Mouse (Mus musculus) frontal cortex, postnatal 25 days (tissue): ENCODE data around the gene Cebpe.
A peak's percentile ranks its signal among the peaks of the same experiment; 100 is the strongest.

Experiments
- DNase-seq, 2 experiments: peaks; one replicate each; pipeline ENCODE4 v3.0.0; 2022; ENCODE audit warnings: low spot score in 2 of 2

Gene Cebpe

DNA sequence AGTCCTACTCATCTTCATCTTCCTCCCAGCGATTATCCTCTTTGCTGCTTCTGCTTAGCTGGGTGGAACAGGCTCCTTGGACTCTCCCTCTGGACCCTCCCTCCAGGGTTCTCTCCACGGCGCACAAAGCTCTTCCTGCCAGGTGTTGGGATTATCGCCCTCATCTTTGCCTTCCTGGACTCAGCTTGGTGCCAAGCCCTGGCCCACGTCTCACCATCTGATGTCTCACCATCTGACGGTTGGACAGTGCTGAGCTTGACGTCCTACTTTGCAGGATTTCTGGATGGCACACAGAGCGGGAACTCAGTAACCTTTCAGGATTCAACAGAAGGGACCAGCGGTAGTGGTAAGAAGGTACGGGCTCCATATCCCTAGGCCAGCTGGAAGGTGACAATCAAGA lies 9.7 kb upstream of the Cebpe start:
- DNase-seq: no peak

DNA sequence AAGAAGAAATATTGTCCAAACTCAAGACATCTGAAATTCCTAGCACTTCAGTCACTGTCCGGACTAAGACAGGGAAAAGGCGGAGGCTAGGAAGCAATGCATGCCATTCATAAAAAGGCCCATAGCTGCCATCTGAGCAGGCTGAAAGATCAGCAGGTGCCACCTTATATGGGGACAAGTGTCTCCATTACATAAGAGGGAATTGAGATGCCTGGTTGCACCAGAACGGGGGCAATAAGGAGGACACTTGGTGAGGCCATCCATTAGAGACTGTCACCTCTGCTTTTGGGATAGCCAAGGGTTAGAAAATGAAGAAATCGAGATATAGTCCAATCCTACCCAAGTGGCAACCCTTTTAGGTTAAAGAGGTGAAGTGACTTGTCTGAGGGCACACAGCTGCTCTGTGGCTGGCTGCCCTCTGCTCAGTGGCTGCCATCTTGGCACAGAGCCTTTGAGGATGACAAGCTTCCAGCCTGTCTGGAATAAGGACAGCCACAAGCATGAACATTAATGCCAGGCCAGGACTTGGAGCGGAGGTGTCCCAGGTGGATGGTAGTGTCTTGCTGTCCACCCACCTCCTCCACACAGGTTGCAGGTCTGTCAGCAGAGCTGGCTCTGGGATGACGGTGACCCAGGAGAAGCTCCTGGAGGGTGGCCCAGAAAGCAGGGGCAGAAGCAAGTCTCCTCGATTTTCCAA lies 8.8 kb upstream of the Cebpe start:
- no peak for DNase-seq

DNA sequence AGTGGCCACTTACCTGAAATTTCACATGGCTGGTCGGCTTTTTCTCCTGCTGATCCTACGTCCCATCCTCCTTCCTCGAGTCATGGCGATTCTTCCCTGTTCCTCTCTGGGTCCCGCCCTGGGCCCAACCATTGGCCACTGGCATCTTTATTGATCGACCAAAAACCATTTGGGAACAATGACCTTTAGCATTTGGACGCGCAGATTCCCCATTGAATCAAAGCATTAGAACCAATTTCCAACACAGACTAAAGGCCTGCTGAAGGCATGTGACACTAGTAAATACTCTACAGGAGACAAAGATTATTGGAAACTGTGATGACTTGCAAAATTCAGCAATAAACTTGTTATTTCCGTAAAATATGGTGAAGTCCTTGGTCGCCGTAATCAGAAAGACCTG lies 8.1 kb upstream of the Cebpe start:
- DNase-seq: no peak

DNA sequence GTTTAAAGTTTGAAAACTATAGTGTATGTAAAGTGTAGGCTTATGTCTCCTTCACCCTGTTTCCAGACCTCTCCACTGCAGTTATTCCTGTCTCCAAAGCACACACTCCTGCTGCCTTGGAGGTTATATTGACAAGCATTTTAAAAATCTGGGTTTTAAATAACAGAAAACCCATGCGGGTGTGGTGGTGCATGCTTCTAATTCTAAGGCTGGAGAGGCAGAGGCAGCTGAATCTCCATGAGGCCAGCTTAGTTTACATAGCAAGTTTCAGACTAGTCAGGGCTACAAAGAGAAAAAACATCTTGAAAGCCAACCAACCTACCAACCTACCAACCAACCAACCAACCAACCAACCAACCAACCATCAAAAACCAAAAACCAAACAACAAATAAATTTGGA lies 3.4 kb upstream of the Cebpe start:
- DNase-seq: no peak

DNA sequence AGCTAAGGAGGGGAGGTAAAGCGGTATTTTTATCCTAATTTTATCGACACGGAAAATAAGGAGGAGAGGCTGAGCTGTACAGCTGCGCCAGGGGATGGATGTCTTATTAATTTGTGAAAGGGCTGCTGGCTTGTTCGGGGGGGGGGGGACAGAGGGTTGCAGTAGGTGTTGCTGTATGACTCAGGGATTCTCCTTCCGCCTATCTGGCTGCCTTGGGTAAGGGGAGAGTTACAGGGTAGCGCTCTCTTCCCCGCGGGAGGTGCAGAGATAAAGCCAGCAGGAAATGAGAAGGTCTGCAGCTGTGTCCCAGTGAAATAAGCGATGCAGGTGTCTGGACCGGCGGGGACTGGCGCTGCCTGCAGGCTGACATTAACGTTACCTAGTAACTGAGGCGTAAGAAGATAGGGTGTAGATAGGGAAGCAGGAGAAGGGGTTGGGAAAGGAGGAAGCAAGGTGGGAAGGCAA lies 2.7 kb upstream of the Cebpe start:
- DNase-seq: no peak

DNA sequence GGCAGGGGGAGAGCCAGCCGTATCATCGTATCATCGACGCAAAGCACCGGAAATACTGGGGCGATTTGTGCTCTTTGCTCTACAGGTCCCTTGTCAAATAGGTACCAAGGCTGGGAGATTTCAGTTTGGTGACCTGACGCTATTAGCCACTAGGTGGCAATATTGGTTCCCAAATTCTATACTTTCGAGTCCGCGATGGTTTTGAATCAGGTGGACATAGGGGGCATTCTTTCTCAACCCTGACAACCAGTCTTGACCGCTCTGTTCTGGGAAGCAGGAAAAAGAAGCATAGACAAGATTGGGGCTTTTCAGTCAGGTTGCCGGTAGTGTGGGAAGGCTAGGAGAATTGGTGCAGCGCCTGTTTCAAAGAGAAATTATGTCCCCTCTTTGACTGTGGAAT lies 2.1 kb upstream of the Cebpe start:
- DNase-seq: peak; percentile 65 to 70

DNA sequence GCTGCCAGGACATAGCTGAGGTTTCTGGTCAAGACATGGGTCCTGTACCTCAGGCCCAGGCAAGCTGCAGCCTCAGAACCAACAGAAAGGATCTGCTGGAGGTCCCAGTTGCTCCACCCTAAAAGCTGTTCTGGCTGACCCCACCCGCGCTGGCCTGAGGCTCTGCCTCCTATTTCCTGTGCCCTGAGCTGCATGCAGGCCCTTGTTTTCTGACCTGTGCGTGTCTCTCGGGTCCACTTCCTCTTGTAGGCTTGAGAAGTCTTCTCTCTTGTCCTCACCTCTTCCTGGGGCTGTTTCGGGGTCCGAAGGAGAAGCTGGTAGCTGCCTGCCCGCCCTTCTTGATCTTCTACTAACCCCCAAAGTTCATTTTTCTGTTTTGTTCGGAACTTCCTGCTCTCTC lies 887 bp upstream of the Cebpe start:
- DNase-seq: no peak

DNA sequence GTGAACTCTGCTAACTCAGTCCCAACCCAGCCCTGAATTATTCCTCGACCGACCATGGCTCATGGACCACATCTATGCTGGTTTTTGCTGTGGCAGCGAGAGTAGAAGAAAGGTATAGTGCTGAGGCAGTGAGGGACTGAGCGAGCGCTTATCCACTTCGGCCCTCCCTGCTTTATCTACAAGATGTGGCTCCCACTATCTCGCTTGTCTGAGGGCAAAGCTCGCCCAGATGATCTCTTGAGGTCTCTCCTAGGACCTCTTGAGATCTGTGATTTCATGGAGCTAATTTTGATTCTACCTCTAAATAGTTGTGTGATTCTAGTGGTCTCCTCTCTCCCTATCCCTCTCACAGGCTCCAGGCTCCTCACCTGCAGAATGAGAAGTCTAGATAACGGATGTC lies 2.9 kb downstream of the Cebpe start:
- DNase-seq: no peak

DNA sequence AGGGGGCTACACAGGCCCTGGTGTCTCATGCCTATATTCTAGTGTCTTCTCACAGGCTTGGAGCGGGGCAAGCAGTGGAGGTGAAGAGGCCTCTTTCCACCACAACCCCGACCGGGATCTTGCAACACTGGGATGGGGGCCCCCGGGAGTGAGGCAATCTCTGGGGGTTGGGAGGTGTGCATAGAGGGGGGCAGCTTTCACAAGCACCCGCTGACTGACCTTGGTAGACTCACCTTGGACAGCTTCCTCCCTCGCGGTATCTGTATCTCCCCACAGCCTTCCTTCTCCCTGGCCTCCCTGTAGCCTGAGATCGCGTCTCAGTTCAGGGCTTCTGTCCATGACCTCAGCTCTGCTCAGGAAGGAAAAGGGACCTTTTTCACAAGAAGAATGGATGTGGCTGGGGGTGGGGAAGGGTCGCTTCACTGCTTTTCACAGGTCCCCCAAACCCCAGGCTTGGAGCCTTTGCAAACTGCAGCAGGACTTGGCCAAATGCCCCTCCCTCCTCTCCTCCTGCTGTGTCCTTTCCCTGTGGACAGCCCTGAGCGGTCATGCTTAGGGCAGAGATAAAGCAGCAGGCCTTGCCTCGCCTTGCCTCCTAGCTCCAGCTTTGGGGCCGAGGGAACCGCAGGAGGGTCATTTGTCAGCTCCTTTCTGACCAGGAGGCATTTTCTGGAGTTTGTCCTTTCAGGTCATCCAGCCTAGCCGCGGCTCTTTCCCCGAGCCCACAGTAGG lies 5.2 kb downstream of the Cebpe start:
- no peak for DNase-seq

DNA sequence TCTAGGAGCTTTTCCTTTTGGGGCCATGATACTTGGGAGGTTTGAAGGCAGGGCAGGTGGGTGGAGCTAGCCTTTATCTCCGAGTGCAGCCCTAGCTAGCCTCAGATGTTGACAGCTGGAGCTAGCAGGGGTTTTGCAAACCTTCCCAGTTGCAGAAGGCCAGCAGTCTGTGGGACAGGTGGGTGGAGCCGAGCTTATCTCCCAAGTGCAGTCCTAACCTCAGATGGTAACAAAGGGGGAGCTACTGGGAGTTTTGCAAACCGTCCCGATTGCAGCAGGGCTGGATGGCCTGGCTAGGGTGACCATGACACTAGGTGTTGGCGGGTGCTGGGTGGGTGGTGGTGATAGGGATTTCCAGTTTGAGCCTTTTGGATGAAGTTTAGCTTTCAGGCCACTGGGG lies 6.1 kb downstream of the Cebpe start:
- DNase-seq: no peak

DNA sequence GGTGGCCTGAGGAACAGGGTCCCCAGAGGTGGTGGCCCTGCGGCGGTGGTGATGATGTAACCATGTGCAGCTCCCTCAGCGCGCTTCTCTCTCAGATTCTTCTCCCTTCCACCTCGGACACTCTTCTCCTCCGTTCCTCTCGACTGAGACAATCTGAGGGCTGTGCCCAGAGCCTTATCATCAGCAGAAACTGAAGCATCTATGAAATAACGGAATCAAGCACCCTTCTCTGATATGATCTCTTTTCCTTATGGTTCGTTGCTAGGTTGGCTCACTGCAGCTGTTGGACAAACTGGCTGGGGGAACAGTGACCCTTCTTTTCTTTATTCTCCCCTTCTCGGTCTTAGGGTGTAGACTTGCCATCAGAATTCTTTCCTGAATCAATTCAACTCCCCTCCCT lies 8.8 kb downstream of the Cebpe start:
- no peak for DNase-seq

DNA sequence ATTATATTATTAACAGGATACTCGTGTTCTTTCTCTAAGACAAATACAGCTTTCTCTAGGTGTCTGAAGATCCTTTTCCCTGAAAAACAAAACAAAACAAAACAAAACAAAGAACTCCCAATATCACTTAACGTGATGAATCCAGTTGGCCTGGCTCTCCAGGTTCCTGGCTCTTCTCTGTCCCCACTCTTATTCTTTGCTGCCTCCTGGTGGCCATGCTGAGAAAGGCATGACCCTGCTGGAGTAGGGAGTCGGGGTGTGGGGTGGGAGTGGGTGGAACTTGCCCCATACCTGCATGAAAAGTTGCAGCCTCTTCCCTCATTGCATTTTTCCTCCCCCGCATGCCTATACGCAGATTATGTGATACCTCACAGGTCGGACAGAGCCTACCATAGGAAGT lies 10.7 kb downstream of the Cebpe start:
- peak; percentile 37 to 48 for DNase-seq

DNA sequence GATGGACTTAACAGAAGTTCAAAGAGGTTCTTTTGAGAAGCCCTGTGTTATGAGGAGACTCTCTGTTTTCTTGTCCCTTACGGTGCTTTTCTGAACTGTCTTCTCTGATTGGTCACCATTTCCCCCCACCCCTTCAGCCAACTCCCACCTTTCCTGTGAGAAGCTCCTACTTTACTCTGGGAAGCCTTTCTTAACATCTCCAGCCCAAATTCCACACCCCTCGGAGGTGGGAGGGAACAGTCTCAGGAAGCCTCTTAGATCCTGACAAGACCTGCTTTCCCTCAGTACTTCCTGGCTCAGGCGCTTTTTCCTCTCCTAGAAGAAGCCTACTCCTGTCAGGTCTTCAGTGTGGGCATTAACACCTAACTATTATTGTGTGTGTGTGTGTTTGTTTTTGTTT lies 12.4 kb downstream of the Cebpe start:
- no peak for DNase-seq

DNA sequence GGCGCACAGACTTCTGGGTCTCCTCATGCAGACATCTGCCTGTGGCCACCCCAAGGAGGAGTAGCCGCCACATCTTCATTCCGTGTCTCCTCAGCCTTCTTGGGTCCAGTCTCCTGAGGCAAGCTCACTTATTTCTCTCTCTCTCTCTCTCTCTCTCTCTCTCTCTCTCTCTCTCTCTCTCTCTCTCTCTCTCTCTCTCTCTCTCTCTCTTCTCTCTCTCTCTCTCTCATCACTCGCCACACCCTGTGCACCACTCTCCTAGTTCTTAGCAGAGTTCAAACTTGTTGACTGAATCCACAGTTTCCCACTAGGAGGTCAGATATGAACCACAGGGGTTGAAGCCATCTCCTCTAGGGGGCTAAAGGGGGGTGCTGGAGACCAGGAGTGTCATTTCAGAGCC lies 13.2 kb downstream of the Cebpe start, which contains the start of gene Gm29776:
Gene Gm29776 (minus strand): TSS at position 101 of the 400 bp plus-strand sequence.
- DNase-seq: no peak

DNA sequence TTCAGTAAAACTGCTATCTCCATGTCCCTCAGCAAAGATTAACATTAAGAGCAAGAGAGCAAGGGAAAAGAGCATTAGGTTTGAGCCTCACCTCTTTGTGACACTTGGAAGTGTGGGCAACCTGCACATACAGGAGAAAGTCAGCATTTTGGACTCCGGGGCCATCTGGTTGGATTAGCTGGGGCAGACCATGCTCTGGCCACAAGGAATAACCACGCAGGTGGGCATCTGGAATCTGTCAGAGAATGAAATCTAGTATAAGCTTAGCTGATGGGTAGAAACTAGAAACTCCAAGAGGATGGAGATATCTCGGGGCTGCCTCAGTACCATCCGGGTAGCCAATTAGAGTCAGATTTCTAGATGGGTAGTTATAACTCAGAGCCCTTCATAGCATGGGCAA lies 15.2 kb downstream of the Cebpe start:
- DNase-seq: no peak

DNA sequence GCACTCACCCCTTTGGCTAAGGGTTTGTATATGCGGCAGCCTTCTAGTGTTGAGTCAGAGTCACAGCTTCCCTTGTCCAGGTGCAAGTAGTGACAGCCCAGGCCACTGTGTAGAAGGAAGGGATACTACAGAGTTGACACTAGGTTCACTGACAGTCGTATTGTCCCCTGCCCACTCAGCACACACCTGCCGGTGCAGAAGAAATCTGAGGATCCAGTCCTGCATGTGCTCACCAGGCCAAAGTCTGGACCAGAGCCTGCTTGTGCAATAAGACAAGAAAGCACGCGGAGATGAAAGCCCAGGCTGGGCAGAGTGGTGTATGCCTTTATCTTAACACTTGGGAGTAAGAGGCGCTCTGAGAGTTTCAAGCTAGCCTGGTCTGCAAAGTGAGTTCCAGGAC lies 16.9 kb downstream of the Cebpe start:
- DNase-seq: no peak

DNA sequence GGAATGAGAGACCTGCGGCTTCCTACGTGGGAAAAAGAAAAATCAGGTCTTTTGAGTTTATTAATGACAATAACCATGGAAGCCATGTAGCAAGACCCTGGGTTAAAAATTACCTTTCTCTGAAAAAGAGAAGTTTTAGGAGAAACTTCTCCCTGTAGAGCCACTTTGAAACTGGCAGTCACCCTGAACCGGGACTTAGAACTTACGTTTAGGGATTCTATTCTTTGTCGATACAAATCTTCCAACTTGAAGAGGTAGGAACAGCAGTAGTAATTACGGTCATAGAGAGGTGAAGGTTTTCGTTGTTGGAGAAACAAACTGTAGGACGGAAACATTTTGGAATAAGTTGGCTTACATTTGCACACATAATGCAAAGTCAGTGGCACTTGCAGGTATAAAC lies 24.7 kb downstream of the Cebpe start:
- DNase-seq: no peak

DNA sequence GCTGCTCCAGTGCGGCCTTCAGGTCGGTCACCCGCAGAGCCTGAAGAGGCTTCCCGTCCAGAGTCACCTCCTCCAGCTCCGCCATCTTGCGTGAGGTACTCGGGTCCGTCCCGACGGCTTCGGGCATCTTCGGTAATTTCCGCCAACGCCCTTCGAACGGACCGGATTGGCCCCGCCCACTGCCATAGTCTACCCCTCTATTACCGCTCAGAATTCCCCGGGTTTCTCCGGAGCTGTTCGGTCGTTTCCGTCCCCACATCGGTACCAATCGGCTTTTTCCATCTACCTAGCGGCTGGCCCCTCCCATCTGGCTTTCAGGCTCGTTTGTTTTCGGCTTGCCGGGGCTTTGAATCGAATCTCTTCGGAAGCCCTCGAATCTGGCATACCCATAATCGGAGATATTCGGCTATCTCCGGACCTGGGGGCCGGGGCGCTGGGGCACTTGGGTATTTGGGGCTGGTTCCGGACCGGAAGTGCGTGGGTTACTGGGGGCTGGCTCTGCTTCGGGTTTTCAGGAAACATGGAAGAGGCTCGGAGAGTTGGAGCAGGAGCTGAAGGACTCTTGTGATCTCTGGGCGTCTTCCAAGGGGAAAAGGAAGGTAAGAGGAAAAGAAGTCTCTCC lies 25.3 kb downstream of the Cebpe start, which contains the start of gene Acin1:
Gene Acin1 (minus strand): TSS at position 410 of the 622 bp plus-strand sequence.
- DNase-seq: peak; percentile 100

DNA sequence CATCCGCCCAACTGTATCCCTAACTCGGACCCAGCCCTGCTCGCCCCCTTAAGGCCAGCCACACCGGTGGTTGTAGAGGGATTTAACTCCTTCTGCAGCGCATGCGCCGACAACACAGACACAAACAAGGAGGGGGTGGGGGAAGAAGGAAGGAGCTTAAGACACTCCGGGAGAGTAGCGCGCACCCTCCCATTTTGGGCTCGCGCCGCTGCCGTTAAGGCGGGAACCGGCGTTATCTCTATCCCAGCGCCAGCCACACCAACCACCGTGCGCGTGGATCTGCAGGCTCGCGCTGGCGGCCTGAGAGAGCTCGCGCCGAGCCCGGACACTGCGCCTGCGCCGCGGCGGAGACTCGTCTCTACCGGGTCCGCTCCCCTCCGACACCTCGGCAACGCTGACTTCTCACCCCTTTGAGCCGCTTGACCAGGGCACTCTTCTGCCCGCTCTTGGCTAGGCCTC lies 25.9 kb downstream of the Cebpe start, which contains the start of gene 1700123O20Rik:
Gene 1700123O20Rik (plus strand): TSS at position 154 of the 459 bp plus-strand sequence.
- DNase-seq: no peak

DNA sequence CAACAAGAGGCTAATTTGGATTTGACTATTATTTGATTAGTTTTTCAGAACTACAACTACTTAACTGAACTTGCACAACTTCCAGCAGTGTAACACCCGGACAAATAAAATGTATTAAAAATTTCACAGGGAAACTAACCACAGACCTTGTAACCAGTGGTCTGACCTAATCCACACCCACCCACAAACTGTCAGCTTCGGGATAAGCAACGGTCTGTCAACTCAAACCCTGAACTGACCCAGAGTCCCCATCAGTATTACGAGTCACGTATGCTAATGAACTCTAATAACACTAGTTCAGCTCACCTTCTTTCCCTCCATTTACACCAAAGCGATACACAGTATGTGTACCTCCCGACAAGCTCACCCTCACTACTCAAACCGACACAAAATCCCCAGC lies 26.5 kb downstream of the Cebpe start:
- no peak for DNase-seq

DNA sequence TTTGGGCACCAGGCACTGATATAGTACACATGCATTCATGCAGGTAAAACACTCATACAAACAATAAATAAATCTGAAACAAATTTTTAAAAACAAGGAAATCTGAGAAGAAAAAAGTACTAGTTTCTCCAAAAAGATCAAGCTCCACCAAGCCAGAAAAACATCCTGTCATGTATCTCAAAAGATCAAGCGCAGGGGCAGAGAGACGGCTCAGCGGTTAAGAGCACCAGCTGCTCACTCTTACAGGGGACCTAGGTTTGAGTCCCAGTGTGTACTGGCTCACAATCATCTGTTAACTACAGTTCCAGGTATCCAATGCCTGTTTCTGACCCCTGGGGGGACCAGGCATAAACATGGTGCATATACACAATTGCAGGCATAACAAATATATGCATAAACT lies 29.6 kb downstream of the Cebpe start:
- DNase-seq: no peak

DNA sequence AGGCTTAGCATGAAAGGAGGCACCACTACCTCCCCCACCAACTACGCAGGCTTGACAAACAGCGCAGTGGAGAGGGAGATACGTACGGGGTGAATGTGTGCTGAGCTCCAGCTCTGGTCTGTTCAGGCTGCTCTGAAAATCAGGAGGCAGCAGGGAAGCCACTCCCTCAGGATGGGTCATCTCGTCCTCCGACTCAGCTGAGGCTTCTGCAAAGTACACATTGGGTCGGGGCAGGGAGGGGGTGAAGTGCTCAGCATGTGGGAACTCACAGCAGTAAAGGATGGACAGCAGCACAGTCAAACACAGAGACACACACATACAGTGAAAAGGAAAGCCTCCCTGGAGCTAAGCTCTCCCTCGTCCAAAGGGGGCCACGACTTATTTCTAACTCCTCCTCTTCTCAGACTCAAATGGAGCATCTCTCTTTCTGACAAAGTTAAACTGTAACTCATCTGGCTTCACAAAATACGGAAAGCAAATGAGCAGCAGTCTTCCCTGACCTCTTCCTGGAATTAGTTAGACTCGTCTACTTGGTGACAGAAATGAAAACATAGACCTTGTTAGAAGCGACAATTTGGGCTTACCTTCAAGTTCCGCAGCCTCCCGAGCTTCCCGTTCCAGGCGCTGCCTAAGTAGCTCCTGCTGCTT lies 33.2 kb downstream of the Cebpe start:
- no peak for DNase-seq
